Mouse (Mus musculus) layer of hippocampus, adult 8-10 months (tissue): Measurements from ENCODE around the gene Sulf2. TPM values are rescaled to one million over a fixed set of nuclear protein-coding genes. Genes with fewer than 3 reads are reported as not detected.

Experiments used
- DNase-seq, 2 experiments: peaks; one replicate each; pipeline ENCODE4 v3.0.0; 2022; ENCODE audit warnings: low spot score in 2 of 2
- total RNA-seq, 4 experiments: library from RNA; stranded (reverse); gene quantifications; 2 replicates each; pipeline ENCODE4 v1.2.4; 2022

Gene Sulf2
- total RNA-seq, 4 experiments from 2014 or later: 103 to 126 (median 119) TPM

DNA sequence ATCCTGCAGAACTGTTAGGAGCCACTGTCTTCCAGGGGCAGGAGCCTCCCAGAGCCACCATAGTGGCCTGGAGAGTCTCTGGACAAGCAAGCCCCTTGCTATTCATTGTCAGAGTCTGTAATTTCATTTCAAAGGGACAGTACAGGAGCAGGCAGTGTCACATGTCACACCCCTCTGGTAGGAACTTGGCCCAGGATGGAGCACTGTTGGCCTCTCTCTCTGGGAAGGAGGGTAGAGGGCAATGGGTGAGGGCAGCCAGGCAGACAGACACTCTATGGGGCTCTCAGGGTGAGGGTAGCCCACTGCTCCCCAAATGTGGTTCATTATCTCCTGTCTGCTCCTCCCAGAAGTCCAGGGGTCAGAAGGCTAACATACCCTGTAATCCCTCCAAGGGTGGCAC is 63.9 kb downstream of the Sulf2 start:
- no peak for DNase-seq

DNA sequence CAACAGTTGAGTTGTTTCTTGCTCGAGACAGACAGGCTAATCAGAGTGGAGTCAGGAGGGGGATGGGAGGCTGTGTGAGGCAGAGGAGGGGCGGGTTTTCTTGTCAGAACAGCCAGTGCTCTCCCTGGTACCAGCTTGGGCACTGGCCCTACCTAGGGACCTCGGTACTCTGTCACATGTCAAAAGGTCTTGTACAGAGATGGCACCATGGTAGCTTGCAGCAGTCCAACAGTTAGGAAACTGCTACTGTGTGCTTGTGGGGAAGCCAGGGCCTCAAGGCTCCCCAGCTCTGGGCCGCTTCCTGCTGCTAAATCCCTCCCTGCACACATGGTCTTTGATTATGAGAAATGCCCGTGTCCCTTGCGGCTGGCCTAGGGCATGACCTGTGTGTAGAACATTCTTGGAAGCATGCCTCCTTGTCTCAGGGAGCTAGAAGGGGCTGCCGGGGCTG is 65.3 kb downstream of the Sulf2 start:
- DNase-seq: no peak

DNA sequence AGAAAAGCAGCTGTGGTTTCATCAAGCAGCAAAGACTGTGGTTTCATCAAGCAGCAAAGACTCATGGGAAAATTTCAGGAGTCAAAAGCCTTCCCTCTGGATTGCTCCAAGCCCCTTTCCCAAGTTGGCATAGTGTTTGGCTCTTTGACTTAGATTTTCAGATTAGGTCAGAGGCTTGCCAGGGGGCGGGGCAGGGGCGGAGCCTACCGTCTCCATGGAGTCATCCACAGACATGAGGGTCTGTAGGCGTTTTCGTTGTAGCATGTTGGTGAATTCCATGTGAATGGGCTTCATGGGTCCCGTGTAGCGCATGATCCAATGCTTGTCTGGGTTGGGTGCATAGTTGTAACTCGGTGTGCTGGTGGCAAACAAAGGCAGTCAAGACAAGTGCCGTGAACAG is 66.5 kb downstream of the Sulf2 start:
- DNase-seq: no peak

DNA sequence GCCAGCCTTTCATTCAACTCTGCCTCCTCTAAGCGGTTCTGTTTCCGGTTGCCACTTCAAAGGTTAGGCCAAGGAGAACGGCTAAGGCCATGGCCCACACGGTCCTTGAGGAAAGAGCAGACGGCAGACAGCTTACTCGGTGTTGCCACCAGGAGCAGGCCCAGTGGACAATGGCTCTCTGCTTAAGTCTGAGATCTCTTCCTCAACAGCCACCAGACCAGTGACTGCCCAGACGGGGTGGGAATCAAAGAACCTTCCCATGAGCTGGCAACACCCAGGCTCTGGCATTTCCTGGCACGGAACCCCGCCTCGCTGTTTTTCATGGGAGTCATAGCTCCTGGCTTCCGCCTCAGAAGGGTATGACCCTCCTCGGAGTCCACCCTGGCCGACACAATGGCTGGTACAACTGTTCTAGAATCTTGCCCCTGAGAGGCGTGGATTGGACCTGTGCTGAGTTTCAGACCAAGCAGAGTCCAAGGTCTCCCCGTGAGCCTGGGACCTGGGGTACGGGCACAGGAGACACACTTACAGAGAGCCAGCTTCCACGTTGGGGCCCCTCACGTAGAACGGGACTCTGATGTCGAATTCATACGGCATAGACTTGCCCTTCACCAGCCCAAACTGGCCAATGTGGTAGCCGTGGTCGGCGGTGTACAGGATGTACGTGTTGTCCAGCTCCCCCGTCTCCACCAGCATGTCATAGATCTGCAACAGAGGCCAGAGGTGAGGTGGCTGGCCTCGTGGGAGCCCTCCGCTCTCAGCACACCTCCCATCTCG is 68.8 kb downstream of the Sulf2 start:
- DNase-seq: no peak

DNA sequence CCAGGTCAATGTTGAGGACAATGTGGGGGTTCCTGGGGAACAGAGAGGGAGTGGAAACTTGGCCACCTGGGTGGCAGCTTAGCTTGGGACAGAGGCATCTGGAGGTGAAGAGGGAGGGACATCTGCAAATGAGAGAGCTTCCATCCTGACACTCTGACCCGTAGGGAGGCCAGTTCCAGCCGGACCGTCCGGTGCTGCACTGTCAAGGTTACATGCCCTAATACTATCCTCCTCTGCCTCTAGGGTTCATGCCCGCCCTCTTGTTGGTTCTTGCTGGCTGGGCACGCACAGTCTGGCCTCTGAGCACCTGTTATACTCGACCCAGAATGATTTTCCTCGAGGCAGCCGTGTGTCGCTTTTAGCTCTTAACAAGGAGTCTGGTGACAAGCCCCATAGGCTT is 69.7 kb downstream of the Sulf2 start:
- DNase-seq: no peak

DNA sequence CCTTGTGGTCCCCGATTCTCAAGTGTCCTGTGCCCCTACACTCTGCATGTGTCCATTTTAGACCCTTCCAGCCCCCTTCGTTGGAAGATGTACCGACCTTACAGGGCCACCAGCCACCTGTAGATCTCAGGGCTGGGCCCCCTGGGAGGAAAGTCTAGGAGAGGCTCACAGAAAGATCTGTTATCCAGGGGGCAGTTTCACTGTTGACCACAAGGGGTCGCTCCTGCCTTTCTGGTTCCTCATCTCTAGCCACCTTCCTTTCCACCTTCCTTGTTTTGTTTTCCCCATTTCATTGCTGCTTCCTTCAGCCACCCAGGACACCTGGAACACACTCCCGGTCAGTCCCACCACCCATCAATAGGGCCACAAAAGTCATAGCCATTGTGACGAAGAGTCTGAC is 70.5 kb downstream of the Sulf2 start:
- peak in 1 of 2 experiments; percentile 71 for DNase-seq

DNA sequence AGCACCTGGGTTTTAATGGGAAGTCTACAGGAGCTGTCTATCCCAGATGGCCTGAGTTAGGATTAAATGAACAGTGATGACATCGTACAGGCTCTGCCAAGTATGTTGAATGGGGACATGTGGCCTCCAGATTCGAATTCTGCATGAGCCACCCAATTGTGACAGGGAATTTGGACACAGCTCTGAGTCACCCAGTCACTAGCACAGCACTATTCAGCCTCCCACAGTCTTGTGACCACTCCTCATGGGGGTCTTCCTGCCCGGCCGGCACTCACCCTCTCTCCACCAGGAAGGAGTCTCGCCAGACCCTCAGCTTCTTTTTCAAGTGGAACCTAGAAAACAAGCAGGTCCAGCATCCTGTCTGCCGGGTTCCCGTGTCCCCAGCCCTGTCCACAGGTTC is 71.4 kb downstream of the Sulf2 start:
- DNase-seq: no peak

DNA sequence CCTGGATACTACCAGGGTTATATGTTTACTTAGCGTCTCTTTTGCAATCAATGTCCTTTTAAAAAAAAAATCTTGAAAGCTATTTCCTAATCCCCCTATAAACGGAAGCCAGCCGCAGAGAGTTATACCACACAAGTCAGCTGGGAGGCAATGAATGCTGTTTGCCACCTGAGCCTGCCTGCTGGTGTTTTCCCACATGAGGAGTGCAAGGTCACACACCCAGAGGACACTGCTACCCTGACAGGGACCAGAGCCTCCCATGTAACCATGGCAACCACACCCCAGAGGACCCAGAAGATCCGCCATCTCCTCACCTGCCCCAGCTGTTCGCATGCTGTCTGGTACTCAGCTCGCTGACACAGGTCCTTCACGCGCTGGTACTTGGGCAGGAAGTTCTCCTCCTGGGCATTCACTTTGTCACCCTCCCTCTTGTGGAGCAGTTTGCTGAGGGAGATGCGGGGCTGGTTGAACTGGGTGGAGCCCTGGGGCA is 71.9 kb downstream of the Sulf2 start:
- DNase-seq: no peak

DNA sequence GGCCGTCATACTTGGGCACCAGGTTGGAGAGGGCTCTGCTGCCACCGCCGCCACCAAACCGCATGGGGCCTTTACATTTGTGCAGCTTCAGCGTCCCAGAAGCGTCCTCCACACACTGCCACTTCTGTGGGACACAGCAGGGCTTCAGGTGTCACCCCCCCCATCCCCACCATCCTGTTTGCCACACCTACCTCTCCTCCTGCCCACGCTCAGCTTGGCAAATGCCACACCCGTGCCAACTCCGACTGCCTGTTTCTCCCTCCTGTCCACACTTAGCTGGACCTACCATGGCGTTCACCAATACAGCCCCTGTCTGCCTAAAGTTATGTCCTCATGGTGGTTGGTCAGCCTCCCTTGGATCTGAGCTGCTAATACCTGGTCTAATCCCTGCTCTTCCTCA is 72.8 kb downstream of the Sulf2 start:
- no peak for DNase-seq

DNA sequence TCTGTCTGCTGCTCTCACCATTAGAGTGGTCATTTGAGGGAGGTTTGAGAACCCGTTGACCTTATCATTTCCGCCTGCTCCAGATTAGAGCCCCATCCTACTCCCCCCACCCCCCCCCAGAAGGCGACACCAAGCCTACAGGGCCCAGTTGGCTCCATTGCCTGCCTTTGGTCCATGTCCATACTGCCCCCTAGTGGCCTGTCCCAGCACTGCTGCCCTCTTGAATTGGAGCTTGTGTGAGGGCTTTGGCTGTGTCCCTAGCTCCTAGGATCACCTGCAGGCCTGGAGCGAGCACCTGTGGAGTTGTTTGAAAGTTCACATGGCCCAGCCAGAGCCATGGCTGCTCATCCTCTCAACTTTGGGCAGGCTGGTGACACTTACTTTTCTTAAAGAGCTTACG is 73.3 kb downstream of the Sulf2 start:
- peak; percentile 50 to 75 for DNase-seq

DNA sequence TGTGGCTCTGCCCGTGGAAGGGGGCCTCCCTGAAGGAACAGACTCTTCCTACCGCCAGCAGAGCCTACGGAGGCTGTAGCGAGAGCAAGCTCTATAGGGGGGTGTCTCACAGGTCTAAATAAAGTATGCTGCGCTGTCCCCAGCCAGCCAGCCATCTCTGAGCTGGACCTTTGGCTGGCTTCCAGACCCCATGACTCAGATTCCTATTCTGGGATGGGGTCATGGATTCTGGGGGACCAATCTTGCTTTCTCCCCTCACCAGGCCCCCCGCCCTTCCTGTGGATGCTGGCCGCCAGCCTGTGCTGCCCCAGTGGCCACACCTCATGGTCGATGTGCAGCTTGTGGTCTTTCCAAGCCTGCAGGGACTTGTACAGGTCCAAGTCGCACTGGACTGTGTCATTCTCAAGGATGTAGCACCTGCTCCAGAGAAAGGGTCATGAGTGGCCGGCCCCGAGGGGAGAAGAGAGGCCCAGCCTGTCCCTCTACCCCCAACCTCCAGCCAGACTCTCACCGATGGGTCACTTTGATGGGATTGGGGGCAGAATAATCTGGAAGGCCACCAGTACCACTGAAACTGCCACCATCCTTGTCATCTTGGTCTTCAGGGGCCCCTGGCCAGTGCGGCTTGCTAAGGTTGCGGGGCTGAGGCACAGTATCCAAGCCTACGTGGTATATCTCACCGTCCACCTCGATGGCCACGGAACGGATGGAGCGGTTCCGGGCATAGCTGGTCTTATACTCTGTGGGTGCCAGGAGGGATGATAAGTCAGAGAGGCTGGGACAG is 74.3 kb downstream of the Sulf2 start:
- DNase-seq: no peak

DNA sequence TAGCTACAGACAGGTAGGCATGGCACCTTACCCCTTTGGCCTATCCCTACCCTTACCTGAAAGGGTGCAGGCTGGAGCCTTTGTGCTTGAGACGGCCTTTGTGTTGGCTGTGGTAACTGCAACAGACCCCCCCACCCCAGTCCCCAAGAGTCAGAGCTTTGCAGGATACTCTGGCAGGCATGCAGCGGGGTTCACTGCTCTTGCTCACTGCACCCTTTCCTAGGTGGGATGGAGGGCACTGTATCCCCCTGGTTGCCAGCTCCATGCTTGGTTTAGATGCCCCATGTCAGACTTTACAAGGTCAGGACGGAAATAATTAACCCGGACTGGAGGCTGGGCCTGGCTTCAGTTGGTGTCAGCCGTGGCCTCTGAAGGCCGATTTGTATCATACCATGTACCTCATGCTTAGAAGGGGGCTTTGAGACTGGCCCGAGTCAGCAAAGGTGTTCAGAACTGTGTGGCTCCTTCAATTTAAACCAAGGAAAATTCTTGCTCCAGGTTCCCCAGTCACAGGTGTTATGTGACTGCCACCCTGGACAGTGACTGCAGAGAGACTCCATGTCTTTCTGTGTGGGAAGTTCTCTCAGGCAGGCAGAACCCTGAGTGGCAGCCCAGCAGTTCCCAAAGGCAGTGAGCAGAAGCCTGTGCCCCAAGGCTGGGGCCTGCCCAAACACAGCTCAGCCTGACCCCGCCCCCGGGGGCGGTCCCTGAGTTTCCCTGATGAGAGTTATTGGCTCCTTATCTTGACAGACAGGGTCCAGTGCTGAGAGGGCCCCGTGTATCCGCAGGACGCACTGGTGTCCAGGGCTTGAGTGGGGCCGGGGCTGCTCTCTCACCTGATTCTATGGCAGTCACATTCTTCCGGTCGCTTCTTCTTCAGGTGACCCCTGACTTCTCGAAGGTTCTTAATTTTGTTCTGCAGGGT is 75.2 kb downstream of the Sulf2 start:
- no peak for DNase-seq

DNA sequence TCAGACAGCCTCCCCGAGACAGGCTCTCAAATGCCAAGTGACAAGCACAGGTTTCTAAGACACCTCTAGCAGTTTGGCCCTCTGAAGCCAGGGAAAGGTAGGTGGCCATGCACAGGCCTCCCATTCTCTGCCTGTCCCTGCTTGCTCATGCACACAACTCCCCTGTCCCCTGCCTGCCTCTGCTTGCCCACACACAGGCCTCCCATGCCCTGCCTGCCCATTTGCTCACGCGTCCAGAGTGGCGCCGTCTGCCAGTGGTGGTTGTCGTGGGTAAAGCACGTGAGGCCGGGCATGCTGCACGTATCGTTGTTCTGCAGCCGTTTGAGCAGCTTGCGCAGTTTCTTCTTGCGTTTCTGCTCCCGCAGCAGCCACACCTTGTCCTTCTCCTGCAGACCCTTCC is 76.2 kb downstream of the Sulf2 start:
- no peak for DNase-seq

DNA sequence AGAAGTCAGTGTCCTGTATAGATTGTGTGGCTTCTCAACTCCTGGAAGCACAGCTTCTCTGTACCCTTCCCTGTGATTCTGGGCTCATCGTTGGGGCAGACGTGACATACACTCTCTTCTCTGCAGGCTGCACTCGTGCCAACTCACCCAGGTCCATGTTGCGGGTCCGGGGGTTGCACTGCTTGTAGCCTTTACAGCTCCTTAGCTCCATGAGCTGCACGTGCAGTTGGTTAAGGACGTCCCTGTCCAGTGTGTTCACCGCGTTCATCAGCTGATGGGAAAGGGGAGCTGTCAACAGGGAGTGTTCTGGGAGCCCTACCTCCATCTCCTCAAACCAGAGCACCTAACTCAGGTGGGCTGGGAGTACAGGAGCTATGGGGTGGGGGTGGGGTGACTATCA is 78.1 kb downstream of the Sulf2 start:
- no peak for DNase-seq

DNA sequence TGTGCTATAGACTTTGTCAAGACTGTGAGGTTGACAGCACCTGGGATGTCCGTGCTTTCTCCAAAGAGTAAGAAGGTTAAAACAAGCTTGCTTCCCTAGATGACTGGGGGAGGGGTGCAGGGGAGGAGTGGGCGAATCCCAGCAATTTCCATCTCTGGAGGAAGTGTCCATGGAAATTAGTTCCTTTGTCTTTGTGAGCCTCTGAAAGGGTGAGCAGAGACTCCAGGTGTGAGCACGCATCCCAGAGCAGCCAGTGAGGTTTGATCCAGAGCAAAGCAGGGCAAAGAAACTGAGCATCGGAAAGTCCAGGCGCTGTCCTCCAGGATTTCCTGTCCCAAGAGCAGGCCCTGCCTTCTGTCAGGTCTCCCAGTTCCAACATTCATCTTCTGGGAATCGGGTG is 81.1 kb downstream of the Sulf2 start:
- no peak for DNase-seq

DNA sequence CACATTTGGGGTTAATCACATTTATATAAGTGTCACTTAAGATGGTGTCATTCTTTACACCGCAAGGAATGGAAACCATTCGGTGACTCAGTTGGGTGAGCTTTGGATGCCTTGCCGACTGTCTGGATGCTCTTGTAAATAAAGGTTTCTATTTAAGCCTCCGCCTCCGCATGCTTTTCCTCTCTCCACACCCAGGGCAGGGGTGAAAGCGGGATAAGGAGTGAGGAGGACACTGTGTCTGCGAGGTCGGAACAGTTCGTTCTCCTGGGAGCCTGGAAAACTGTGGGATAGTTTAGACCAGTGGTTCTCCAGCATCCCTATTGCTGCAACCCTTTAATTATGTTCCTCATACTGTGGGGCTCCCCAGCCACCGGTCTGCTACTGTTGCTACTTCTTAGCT is 82.4 kb downstream of the Sulf2 start:
- DNase-seq: no peak

DNA sequence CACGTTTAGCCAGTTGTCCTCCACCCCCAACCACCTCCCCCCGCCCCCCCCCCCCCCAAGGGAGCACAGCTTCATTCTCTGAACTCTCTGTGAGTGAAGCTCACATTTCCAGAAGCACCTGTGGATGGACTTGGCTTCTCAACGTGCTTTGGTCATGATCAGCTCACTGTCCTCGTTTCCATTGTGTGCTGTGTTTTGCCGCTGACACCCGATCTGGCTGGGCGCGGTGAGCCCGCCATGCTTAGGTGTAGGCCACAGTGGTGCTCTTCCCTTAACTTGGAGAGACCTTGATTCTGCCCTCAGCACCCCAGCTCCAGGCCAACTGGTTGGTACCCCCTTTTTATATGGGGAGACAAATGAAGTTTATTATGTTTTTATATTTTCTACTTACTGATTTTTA is 83.6 kb downstream of the Sulf2 start:
- no peak for DNase-seq

DNA sequence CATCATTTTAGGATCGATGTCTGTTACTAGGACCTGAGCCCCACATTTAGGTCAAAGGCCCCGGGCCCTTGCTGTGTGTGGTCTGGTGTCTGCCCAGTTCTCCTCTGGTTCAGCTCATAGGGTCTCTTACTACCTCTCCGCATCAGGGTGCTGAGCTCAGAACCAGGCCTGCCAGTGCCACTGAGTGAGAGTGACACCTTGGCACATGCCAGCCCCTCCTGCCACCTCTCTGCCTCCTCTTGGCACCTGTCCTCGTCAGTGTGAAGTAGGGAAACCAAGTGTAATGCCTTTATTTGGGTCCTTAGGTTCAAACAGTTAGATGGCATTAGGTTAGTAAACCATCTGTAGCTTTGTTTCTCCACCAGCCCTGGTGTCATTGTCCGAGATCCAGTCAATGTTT is 84.0 kb downstream of the Sulf2 start:
- no peak for DNase-seq

DNA sequence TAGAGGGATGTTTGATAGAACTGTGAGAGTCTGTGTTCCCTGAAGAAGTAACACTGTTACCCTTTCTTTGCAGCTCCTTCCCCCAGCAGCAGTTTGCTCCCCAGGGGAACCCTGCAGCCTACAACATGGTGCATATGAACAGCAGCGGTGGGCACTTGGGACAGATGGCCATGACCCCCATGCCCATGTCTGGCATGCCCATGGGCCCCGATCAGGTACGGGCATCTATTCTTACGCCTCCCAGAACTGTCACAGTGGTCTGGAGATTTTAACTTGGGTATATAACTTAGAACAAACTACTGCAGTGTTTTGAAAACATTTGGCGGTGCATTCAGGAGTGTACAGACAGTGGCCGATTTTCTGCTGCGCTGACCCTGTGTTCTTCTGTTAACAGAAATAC is 85.7 kb downstream of the Sulf2 start:
- no peak for DNase-seq

DNA sequence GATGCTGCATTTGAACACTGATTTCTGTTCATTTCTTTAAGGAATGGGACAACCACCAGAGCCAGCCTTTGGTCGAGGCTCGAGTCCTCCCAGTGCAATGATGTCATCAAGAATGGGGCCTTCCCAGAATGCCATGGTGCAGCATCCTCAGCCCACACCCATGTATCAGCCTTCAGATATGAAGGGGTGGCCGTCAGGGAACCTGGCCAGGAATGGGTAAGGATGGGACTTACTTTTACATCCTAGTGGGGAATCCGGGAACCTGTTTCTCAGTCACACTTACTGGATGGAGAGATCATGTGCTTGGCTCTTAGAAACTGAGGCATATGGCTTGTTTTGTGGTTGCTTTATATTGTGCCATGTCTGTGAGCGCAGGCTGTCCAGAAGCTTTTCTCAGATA is 86.3 kb downstream of the Sulf2 start:
- DNase-seq: no peak

DNA sequence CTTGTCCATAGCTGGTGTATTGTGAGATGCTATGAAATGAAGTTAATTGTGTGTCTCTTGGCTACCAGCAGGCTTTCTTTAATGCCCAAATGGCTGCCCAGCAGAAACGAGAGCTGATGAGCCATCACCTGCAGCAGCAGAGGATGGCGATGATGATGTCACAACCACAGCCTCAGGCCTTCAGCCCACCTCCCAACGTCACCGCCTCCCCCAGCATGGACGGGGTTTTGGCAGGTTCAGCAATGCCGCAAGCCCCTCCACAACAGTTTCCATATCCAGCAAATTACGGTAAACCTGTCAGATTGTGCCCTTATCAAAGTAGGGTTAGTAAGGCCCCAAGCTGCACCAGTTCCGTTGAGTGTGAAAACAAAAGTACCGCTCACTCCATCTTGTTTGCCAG is 87.2 kb downstream of the Sulf2 start:
- DNase-seq: no peak

DNA sequence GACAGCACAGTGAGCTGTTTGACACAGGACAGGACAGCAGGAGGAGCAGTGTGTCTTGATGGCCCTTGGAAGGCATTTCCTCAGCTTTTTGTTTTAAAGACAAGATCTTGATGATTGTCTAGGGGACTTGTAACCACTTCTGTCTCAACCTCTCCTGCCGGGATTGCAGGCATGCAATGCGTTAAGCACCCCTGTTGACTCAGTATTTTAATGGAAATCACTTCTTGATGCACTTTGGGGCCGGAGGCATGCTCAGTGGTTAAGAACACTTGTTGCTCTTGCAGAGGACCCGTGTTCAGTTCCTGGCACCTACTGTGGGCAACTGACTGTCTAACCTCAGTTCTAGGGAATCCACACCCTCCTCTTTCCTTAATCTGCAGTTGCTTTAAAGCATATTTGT is 89.0 kb downstream of the Sulf2 start:
- no peak for DNase-seq
